Mouse (Mus musculus): ENCODE measurements around the gene Edf1.

- TF ChIP-seq CTCF (IDR thresholded peaks at IDR 0.05) (no peak), EP300 (IDR thresholded peaks at IDR 0.05) (no peak)
Measured at GRCm38 (mm10) chr2:25584152-25584551, 26.5 kb downstream of the Edf1 start.

Data from lung, postnatal 0 days (tissue).